Comparison of ENCODE assay signal across 27 mouse cellular contexts in the genomic region with DNA sequence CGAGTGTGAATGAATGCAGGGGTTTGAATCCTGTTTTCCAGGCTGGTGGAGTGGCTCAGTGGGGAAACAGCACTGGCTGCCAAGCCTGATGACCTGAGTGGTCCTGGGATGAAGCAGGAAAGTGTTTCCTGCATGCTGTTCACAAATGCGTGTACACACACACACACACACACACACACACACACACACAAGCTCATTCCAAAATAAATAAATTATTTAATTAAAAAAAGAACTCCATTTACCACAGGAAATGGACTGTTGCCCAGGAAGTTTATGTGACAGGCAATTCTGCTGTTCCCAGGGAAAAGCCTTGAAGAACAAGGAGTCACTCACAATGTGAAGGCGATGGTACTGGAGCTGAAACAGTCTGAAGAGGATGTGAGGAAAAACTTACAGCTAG. TPM values are rescaled to one million over a fixed set of nuclear protein-coding genes. Genes with fewer than 3 reads are reported as not detected.
DNase-seq lines count a peak whose midpoint lies in the region; ATAC-seq and TF ChIP-seq lines count a peak whose summit lies in the region.
"Had no signal": no experiment of that assay in that cellular context is flagged by ENCODE, and none has a peak within 500 bp of the region (broad histone marks: within the 10 kb centered on the region; RNA-seq: fewer than 3 reads in every experiment).

No protein-coding gene starts in this region.

- H3K4me3 ChIP-seq in heart, embryonic 13.5 days, result no peak overlapping the region
- H3K4me3 ChIP-seq in kidney, adult 2 months (ENCODE audit: insufficient read depth, low read depth, low read length), result no peak overlapping the region
- no peak overlapping the region for H3K4me3 ChIP-seq in kidney, embryonic 14.5 days (ENCODE audit: low read length)
- no peak overlapping the region for H3K4me3 ChIP-seq in liver, adult 2 months (ENCODE audit: insufficient read depth, low read depth, low read length)
- H3K4me3 ChIP-seq in brown adipose tissue, adult 24 weeks (ENCODE audit: insufficient read depth, low read depth, low read length), result peak overlapping the region; percentile 13; the same call in 1 of the 2 replicates
- H3K4me3 ChIP-seq in limb, embryonic 10.5 days, result no peak overlapping the region
- H3K4me3 ChIP-seq: embryonic facial prominence, embryonic 10.5 days; limb, embryonic 15.5 days; midbrain, embryonic 15.5 days; myocyte; neural tube, embryonic 13.5 days had no signal

- WGBS in heart, embryonic 13.5 days, result 64% methylated on average over 3 of the region's 3 CpGs
- WGBS in kidney, adult 2 months, result 61% methylated on average over 3 of the region's 3 CpGs
- 87% methylated on average over 3 of the region's 3 CpGs for WGBS in kidney, embryonic 14.5 days
- WGBS in liver, adult 2 months, result 65% methylated on average over 3 of the region's 3 CpGs
- WGBS in limb, embryonic 10.5 days, result 87% methylated on average over 3 of the region's 3 CpGs

- H3K36me3 ChIP-seq in heart, embryonic 13.5 days, result peaks cover 98% of the 10 kb centered on the region
- peaks cover 10% of the 10 kb centered on the region for H3K36me3 ChIP-seq in kidney, adult 2 months (ENCODE audit: control insufficient read depth, insufficient read depth, low read length)
- H3K36me3 ChIP-seq in kidney, embryonic 14.5 days (ENCODE audit: control insufficient read depth, insufficient read depth, low read length), result peaks cover 91% of the 10 kb centered on the region
- peaks cover 76% of the 10 kb centered on the region for H3K36me3 ChIP-seq in liver, adult 2 months (ENCODE audit: control insufficient read depth, insufficient read depth, low read length)
- H3K36me3 ChIP-seq in limb, embryonic 10.5 days, result peaks cover 99% of the 10 kb centered on the region

- no peaks in the 10 kb centered on the region for H3K27me3 ChIP-seq in heart, embryonic 13.5 days (replicated peaks)
- H3K27me3 ChIP-seq in kidney, adult 2 months (replicated peaks; ENCODE audit: control insufficient read depth, insufficient read depth, low read length), result no peaks in the 10 kb centered on the region
- no peaks in the 10 kb centered on the region for H3K27me3 ChIP-seq in kidney, embryonic 14.5 days (ENCODE audit: control insufficient read depth, insufficient read depth, low read length)
- H3K27me3 ChIP-seq in liver, adult 2 months (ENCODE audit: control insufficient read depth, insufficient read depth, low read length), result no peaks in the 10 kb centered on the region
- no peaks in the 10 kb centered on the region for H3K27me3 ChIP-seq in limb, embryonic 10.5 days (ENCODE audit: low read depth, poor library complexity, severe bottlenecking)
- H3K27me3 ChIP-seq: CH12.LX; limb, embryonic 15.5 days; midbrain, embryonic 15.5 days; neural tube, embryonic 13.5 days; Patski had no signal

- no peak overlapping the region for H3K4me2 ChIP-seq in heart, embryonic 13.5 days
- H3K4me2 ChIP-seq in kidney, embryonic 14.5 days (replicated peaks; ENCODE audit: low read depth, low read length), result no peak overlapping the region
- H3K4me2 ChIP-seq: hindbrain, embryonic 14.5 days; limb, embryonic 15.5 days; midbrain, embryonic 15.5 days; neural tube, embryonic 13.5 days had no signal

- TF ChIP-seq CTCF in kidney, adult 2 months (conservative IDR thresholded peaks at IDR 0.05; ENCODE audit: insufficient read depth, insufficient read length, low read depth, low read length), result no peak
- TF ChIP-seq CTCF in liver, adult 2 months (IDR thresholded peaks at IDR 0.05; ENCODE audit: low read depth, low read length), result no peak

- no peak for DNase-seq in heart, adult 11 months
- DNase-seq in kidney, adult 2 months, result peak; percentile 39
- DNase-seq in liver, adult 2 months (ENCODE audit: extremely low read depth, low read depth, low spot score), result no peak
- no peak for DNase-seq in liver
- DNase-seq in limb, embryonic 10.5 days (ENCODE audit: low spot score), result no peak
- DNase-seq: adrenal gland, postnatal 36 days; B cell, adult 2 months; cerebellum, adult 11-12 months; gastrocnemius, postnatal 36 days; layer of hippocampus, adult 9-11 months; lung, postnatal 14 days; right cerebral cortex, postnatal 4 days; thymus, postnatal 14 days had no signal

- H3K9ac ChIP-seq in heart, embryonic 13.5 days, result no peak overlapping the region
- H3K9ac ChIP-seq in kidney, embryonic 14.5 days (ENCODE audit: low read depth, low read length), result no peak overlapping the region
- no peak overlapping the region for H3K9ac ChIP-seq in liver, adult 2 months (ENCODE audit: low read depth, low read length)
- H3K9ac ChIP-seq: hindbrain, embryonic 14.5 days; limb, embryonic 15.5 days; midbrain, embryonic 15.5 days; neural tube, embryonic 13.5 days had no signal

- peaks cover 7% of the 10 kb centered on the region; the same call in 1 of the 2 replicates for H3K4me1 ChIP-seq in heart, embryonic 13.5 days
- H3K4me1 ChIP-seq in kidney, adult 2 months (ENCODE audit: control insufficient read depth, insufficient read depth, low read length), result no peaks in the 10 kb centered on the region
- no peaks in the 10 kb centered on the region for H3K4me1 ChIP-seq in kidney, embryonic 14.5 days (ENCODE audit: control insufficient read depth, insufficient read depth, low read length)
- peaks cover 3% of the 10 kb centered on the region; the same call in 1 of the 2 replicates for H3K4me1 ChIP-seq in liver, adult 2 months (ENCODE audit: control insufficient read depth, insufficient read depth, low read length)
- no peaks in the 10 kb centered on the region for H3K4me1 ChIP-seq in brown adipose tissue, adult 24 weeks (ENCODE audit: control insufficient read depth, insufficient read depth, insufficient read length, low read length)
- no peaks in the 10 kb centered on the region for H3K4me1 ChIP-seq in limb, embryonic 10.5 days
- H3K4me1 ChIP-seq: embryonic facial prominence, embryonic 10.5 days; limb, embryonic 15.5 days; midbrain, embryonic 15.5 days; neural tube, embryonic 13.5 days had no signal

- no peaks in the 10 kb centered on the region for H3K9me3 ChIP-seq in heart, embryonic 13.5 days
- H3K9me3 ChIP-seq in kidney, embryonic 14.5 days (ENCODE audit: control insufficient read depth, low read length), result no peaks in the 10 kb centered on the region
- no peaks in the 10 kb centered on the region for H3K9me3 ChIP-seq in limb, embryonic 10.5 days (replicated peaks)
- H3K9me3 ChIP-seq: embryonic facial prominence, embryonic 10.5 days; G1E; limb, embryonic 15.5 days; midbrain, embryonic 15.5 days; neural tube, embryonic 13.5 days had no signal

- H3K27ac ChIP-seq in heart, embryonic 13.5 days (replicated peaks), result peak overlapping the region; percentile 73
- peak overlapping the region; percentile 35; the same call in 1 of the 2 replicates for H3K27ac ChIP-seq in kidney, adult 2 months (ENCODE audit: insufficient read depth, low read depth, low read length)
- no peak overlapping the region for H3K27ac ChIP-seq in kidney, embryonic 14.5 days (ENCODE audit: low read depth, low read length)
- 0 out of 2 replicates have a peak overlapping the region, but pooled peaks have one; percentile 24 for H3K27ac ChIP-seq in liver, adult 2 months (replicated peaks; ENCODE audit: insufficient read depth, low read depth, low read length)
- H3K27ac ChIP-seq in brown adipose tissue, adult 24 weeks (replicated peaks; ENCODE audit: low read depth, low read length), result peak overlapping the region; percentile 23
- no peak overlapping the region for H3K27ac ChIP-seq in limb, embryonic 10.5 days
- H3K27ac ChIP-seq: embryonic facial prominence, embryonic 10.5 days; hindbrain, embryonic 14.5 days; limb, embryonic 15.5 days; midbrain, embryonic 15.5 days; neural tube, embryonic 13.5 days had no signal

- TF ChIP-seq POLR2A in kidney, adult 2 months (IDR thresholded peaks at IDR 0.05; ENCODE audit: low read depth, low read length), result no peak
- no peak for TF ChIP-seq POLR2A in liver, adult 2 months (IDR thresholded peaks at IDR 0.05; ENCODE audit: extremely low read depth, insufficient read depth, low read length)

- no peaks in the 10 kb centered on the region for H3K79me2 ChIP-seq in liver, adult 2 months (ENCODE audit: control insufficient read depth, insufficient read depth, low read length)

- ATAC-seq in heart, embryonic 13.5 days (ENCODE audit: extremely low read depth, insufficient number of reproducible peaks, low FRiP score, low TSS enrichment), result no peak
- no peak for ATAC-seq in kidney, embryonic 14.5 days (ENCODE audit: low FRiP score, low TSS enrichment)
- ATAC-seq: midbrain, embryonic 15.5 days; Patski had no signal

RNA-seq across cellular contexts. Expression of gene Nub1, which starts 11.4 kb away (rescaled TPM):
- polyA plus RNA-seq in heart, embryonic 13.5 days (2015; fragmentation: Nextera tagmentation; extraction: Ambion mirVana), result 24.7 and 25.2 TPM in 2 replicates
- polyA plus RNA-seq in kidney, adult 2 months (2012; rRNA removed), result 37.5 and 46.9 TPM in 2 replicates
- 33.9 and 45.0 TPM in 2 replicates for polyA plus RNA-seq in kidney, embryonic 14.5 days (2014; fragmentation: Nextera tagmentation; extraction: Ambion mirVana)
- total RNA-seq in liver, adult 2 months (2014; rRNA removed), result 14.4 and 19.6 TPM in 2 replicates
- 19.9 and 20.2 TPM in 2 replicates for polyA plus RNA-seq in liver, adult 2 months (2012; rRNA removed)
- 20.3 and 26.1 TPM in 2 replicates for polyA plus RNA-seq in brown adipose tissue, adult 24 weeks (2012; ENCODE audit: insufficient read depth, insufficient read length, missing spikeins)
- polyA plus RNA-seq in limb, embryonic 10.5 days (2016; fragmentation: Nextera tagmentation; extraction: Ambion mirVana), result 23.7 and 26.9 TPM in 2 replicates

RNA-seq across cellular contexts. Expression of gene Wdr86, which starts 33.8 kb away (rescaled TPM):
- 7.7 and 7.9 TPM in 2 replicates for polyA plus RNA-seq in heart, embryonic 13.5 days (2015; fragmentation: Nextera tagmentation; extraction: Ambion mirVana)
- 7.0 and 8.6 TPM in 2 replicates for polyA plus RNA-seq in kidney, adult 2 months (2012; rRNA removed)
- polyA plus RNA-seq in kidney, embryonic 14.5 days (2014; fragmentation: Nextera tagmentation; extraction: Ambion mirVana), result 36.1 and 37.0 TPM in 2 replicates
- total RNA-seq in liver, adult 2 months (2014; rRNA removed), result 0.27 and 0.28 TPM in 2 replicates
- polyA plus RNA-seq in liver, adult 2 months (2012; rRNA removed), result 0.26 and 1.0 TPM in 2 replicates
- polyA plus RNA-seq in brown adipose tissue, adult 24 weeks (2012; ENCODE audit: insufficient read depth, insufficient read length, missing spikeins), result 0.59 TPM in 1 of 2 replicates, not detected in the other
- polyA plus RNA-seq in limb, embryonic 10.5 days (2016; fragmentation: Nextera tagmentation; extraction: Ambion mirVana), result 28.7 and 41.7 TPM in 2 replicates
- total RNA-seq: gastrocnemius, adult 18-20 months; gastrocnemius, postnatal 36 days; megakaryocyte-erythroid progenitor cell, adult 5-6 weeks had no signal
- polyA plus RNA-seq: G1E, myocyte, Patski had no signal

Comparison
In these comparisons a context has a peak if more than half of its experiments do, and no peak if none do; other contexts are left out.
1. H3K27ac ChIP-seq: peak in heart, embryonic 13.5 days (single experiment), kidney, adult 2 months (single experiment), liver, adult 2 months (single experiment) and brown adipose tissue, adult 24 weeks (single experiment); none in kidney, embryonic 14.5 days (single experiment) and limb, embryonic 10.5 days (single experiment).